In genomic region chr9:36932950-36933812, GRCm38 (mm10) we compare ENCODE assay signal across 12 mouse cellular contexts.
A peak's percentile ranks its signal among the peaks of the same experiment; 100 is the strongest.
DNase-seq lines count a peak whose midpoint lies in the region; ATAC-seq and TF ChIP-seq lines count a peak whose summit lies in the region.
"Had no signal": no experiment of that assay in that cellular context is flagged by ENCODE, and none has a peak within 500 bp of the region (broad histone marks: within the 10 kb centered on the region; RNA-seq: fewer than 3 reads in every experiment).

No protein-coding gene starts in this region.

- no peak overlapping the region for H3K27ac ChIP-seq in hindbrain, embryonic 13.5 days
- no peak overlapping the region for H3K27ac ChIP-seq in hindbrain, postnatal 0 days
- H3K27ac ChIP-seq in midbrain, embryonic 11.5 days (ENCODE audit: low read depth, low read length) = no peak overlapping the region
- H3K27ac ChIP-seq in midbrain, embryonic 10.5 days (replicated peaks) = no peak overlapping the region; the same call in 1 of the 2 replicates
- H3K27ac ChIP-seq in limb, embryonic 15.5 days = peak overlapping the region; percentile 57
- H3K27ac ChIP-seq: heart, embryonic 13.5 days; intestine, embryonic 15.5 days had no signal

- ATAC-seq in hindbrain, embryonic 13.5 days (ENCODE audit: low FRiP score) = peak; percentile 32; the same call in 1 of the 2 replicates
- no peak; the same call in 1 of the 2 replicates for ATAC-seq in hindbrain, postnatal 0 days
- ATAC-seq in midbrain, embryonic 11.5 days (ENCODE audit: low FRiP score) = peak; percentile 31
- peak; percentile 53 for ATAC-seq in limb, embryonic 15.5 days (ENCODE audit: insufficient number of reproducible peaks, low FRiP score, low TSS enrichment, low read depth)

- WGBS in hindbrain, embryonic 13.5 days = 72% methylated on average over 12 of the region's 12 CpGs
- WGBS in hindbrain, postnatal 0 days = 73% methylated on average over 12 of the region's 12 CpGs
- WGBS in midbrain, embryonic 11.5 days = 69% methylated on average over 12 of the region's 12 CpGs
- WGBS in midbrain, embryonic 10.5 days = 71% methylated on average over 12 of the region's 12 CpGs
- WGBS in limb, embryonic 15.5 days = 27% methylated on average over 12 of the region's 12 CpGs

- DNase-seq in hindbrain, postnatal 0 days (ENCODE audit: low spot score) = no peak
- DNase-seq in midbrain, embryonic 11.5 days (ENCODE audit: low spot score, missing footprints) = no peak
- DNase-seq in midbrain, embryonic 10.5 days (ENCODE audit: low spot score) = no peak
- DNase-seq in heart, postnatal 25 days (ENCODE audit: low spot score) = no peak
- DNase-seq in adrenal gland, adult 8-10 months = no peak
- DNase-seq in retina, embryonic 14.5 days (ENCODE audit: low spot score) = no peak

- H3K9me3 ChIP-seq in hindbrain, embryonic 13.5 days = no peaks in the 10 kb centered on the region
- no peaks in the 10 kb centered on the region for H3K9me3 ChIP-seq in hindbrain, postnatal 0 days (ENCODE audit: low read length)
- H3K9me3 ChIP-seq in midbrain, embryonic 11.5 days (ENCODE audit: control insufficient read depth, low read length) = no peaks in the 10 kb centered on the region
- H3K9me3 ChIP-seq in midbrain, embryonic 10.5 days (replicated peaks) = peaks cover 3% of the 10 kb centered on the region; the same call in 1 of the 2 replicates
- H3K9me3 ChIP-seq in limb, embryonic 15.5 days = no peaks in the 10 kb centered on the region
- H3K9me3 ChIP-seq: heart, embryonic 13.5 days; intestine, embryonic 15.5 days had no signal

- no peak overlapping the region for H3K9ac ChIP-seq in hindbrain, embryonic 13.5 days
- no peak overlapping the region for H3K9ac ChIP-seq in hindbrain, postnatal 0 days (replicated peaks; ENCODE audit: low read length)
- no peak overlapping the region for H3K9ac ChIP-seq in midbrain, embryonic 11.5 days (ENCODE audit: low read length)
- H3K9ac ChIP-seq in limb, embryonic 15.5 days = no peak overlapping the region
- H3K9ac ChIP-seq: heart, embryonic 13.5 days; intestine, embryonic 15.5 days had no signal

- H3K4me1 ChIP-seq in hindbrain, embryonic 13.5 days (replicated peaks) = peaks cover 19% of the 10 kb centered on the region
- no peaks in the 10 kb centered on the region for H3K4me1 ChIP-seq in hindbrain, postnatal 0 days (ENCODE audit: insufficient read depth, low read length)
- H3K4me1 ChIP-seq in midbrain, embryonic 11.5 days (ENCODE audit: control insufficient read depth, insufficient read depth, low read length) = peaks cover 8% of the 10 kb centered on the region
- H3K4me1 ChIP-seq in midbrain, embryonic 10.5 days = peaks cover 19% of the 10 kb centered on the region
- peaks cover 19% of the 10 kb centered on the region for H3K4me1 ChIP-seq in limb, embryonic 15.5 days

- H3K27me3 ChIP-seq in hindbrain, embryonic 13.5 days = no peaks in the 10 kb centered on the region
- no peaks in the 10 kb centered on the region for H3K27me3 ChIP-seq in hindbrain, postnatal 0 days (ENCODE audit: insufficient read depth, low read length)
- H3K27me3 ChIP-seq in midbrain, embryonic 11.5 days (ENCODE audit: control insufficient read depth, insufficient read depth, low read length) = no peaks in the 10 kb centered on the region
- H3K27me3 ChIP-seq in midbrain, embryonic 10.5 days (ENCODE audit: low read depth, poor library complexity, severe bottlenecking) = no peaks in the 10 kb centered on the region
- H3K27me3 ChIP-seq in limb, embryonic 15.5 days = peaks cover 60% of the 10 kb centered on the region
- H3K27me3 ChIP-seq: intestine, embryonic 15.5 days had no signal

- intact Hi-C loops in heart, postnatal 25 days (cut with DNase I) = no loop called here

- no peak for TF ChIP-seq CTCF in hindbrain, postnatal 0 days (IDR thresholded peaks at IDR 0.05; ENCODE audit: low read depth)

- peaks cover 8% of the 10 kb centered on the region for H3K36me3 ChIP-seq in hindbrain, embryonic 13.5 days
- H3K36me3 ChIP-seq in hindbrain, postnatal 0 days (ENCODE audit: insufficient read depth, low read length) = no peaks in the 10 kb centered on the region
- H3K36me3 ChIP-seq in midbrain, embryonic 11.5 days (ENCODE audit: control insufficient read depth, insufficient read depth, low read length) = peaks cover 5% of the 10 kb centered on the region; the same call in 1 of the 2 replicates
- peaks cover 46% of the 10 kb centered on the region for H3K36me3 ChIP-seq in midbrain, embryonic 10.5 days
- no peaks in the 10 kb centered on the region for H3K36me3 ChIP-seq in limb, embryonic 15.5 days
- H3K36me3 ChIP-seq: intestine, embryonic 15.5 days had no signal

- no peak overlapping the region for H3K4me3 ChIP-seq in hindbrain, embryonic 13.5 days
- no peak overlapping the region for H3K4me3 ChIP-seq in hindbrain, postnatal 0 days (ENCODE audit: low read length)
- H3K4me3 ChIP-seq in midbrain, embryonic 11.5 days (ENCODE audit: low read depth, low read length) = no peak overlapping the region
- no peak overlapping the region for H3K4me3 ChIP-seq in midbrain, embryonic 10.5 days
- H3K4me3 ChIP-seq in limb, embryonic 15.5 days = no peak overlapping the region
- H3K4me3 ChIP-seq: heart, embryonic 13.5 days; intestine, embryonic 15.5 days; megakaryocyte, embryonic 14.5 days had no signal

- H3K4me2 ChIP-seq in hindbrain, embryonic 13.5 days = no peak overlapping the region
- H3K4me2 ChIP-seq in hindbrain, postnatal 0 days (ENCODE audit: low read depth, low read length) = no peak overlapping the region
- no peak overlapping the region for H3K4me2 ChIP-seq in midbrain, embryonic 11.5 days
- H3K4me2 ChIP-seq in limb, embryonic 15.5 days = no peak overlapping the region
- H3K4me2 ChIP-seq: liver, embryonic 11.5 days had no signal
